Mouse (Mus musculus) layer of hippocampus, postnatal 25 days (tissue): ENCODE measurements around the gene Traf1. TPM values are rescaled to one million over a fixed set of nuclear protein-coding genes. Genes with fewer than 3 reads are reported as not detected.

ENCODE experiments used
- DNase-seq, 2 experiments: peaks; one replicate each; pipeline ENCODE4 v3.0.0; 2022; ENCODE audit warnings: mixed read lengths in 2 of 2, low spot score in 1 of 2; ENCODE audit errors: extremely low spot score in 1 of 2
- total RNA-seq, 2 experiments: library from RNA; stranded (reverse); gene quantifications; 2 replicates each; pipeline ENCODE4 v1.2.3; 2021

The Traf1 gene
- 1 to 10 TPM; 1.7 to 3.3 TPM for total RNA-seq

- no peak for DNase-seq
Measured at GRCm38 (mm10) chr2:34961481-34962036, at the start of gene Traf1. TSS of gene Traf1 (minus strand) at chr2:34961772.

- no peak for DNase-seq
Measured at GRCm38 (mm10) chr2:34998956-34999355, 37.4 kb upstream of the Traf1 start.

- DNase-seq: no peak
Measured at GRCm38 (mm10) chr2:34996506-34996905, 34.9 kb upstream of the Traf1 start.

- DNase-seq: no peak
Measured at GRCm38 (mm10) chr2:34993696-34994356, 32.3 kb upstream of the Traf1 start.

GRCm38 (mm10) chr2:34992729-34993695 lies 31.4 kb upstream of the Traf1 start:
- no peak for DNase-seq

GRCm38 (mm10) chr2:34991966-34992365 lies 30.4 kb upstream of the Traf1 start:
- DNase-seq: no peak

- DNase-seq: no peak
Measured at GRCm38 (mm10) chr2:34989749-34990148, 28.2 kb upstream of the Traf1 start.

- DNase-seq: no peak
Measured at GRCm38 (mm10) chr2:34987595-34987994, 26.0 kb upstream of the Traf1 start.

- no peak for DNase-seq
Measured at GRCm38 (mm10) chr2:34984885-34985284, 23.3 kb upstream of the Traf1 start.

- no peak for DNase-seq
Measured at GRCm38 (mm10) chr2:34982906-34983698, 21.5 kb upstream of the Traf1 start.

GRCm38 (mm10) chr2:34982096-34982724 lies 20.6 kb upstream of the Traf1 start:
- no peak for DNase-seq

- no peak for DNase-seq
Measured at GRCm38 (mm10) chr2:34979459-34980011, 18.0 kb upstream of the Traf1 start.

GRCm38 (mm10) chr2:34978226-34978625 lies 16.7 kb upstream of the Traf1 start:
- no peak for DNase-seq

- no peak for DNase-seq
Measured at GRCm38 (mm10) chr2:34976945-34977658, 15.5 kb upstream of the Traf1 start.

- no peak for DNase-seq
Measured at GRCm38 (mm10) chr2:34976447-34976846, 14.9 kb upstream of the Traf1 start.

- no peak for DNase-seq
Measured at GRCm38 (mm10) chr2:34973087-34973486, 11.5 kb upstream of the Traf1 start.

GRCm38 (mm10) chr2:34971080-34971888 lies 9.7 kb upstream of the Traf1 start:
- no peak for DNase-seq

GRCm38 (mm10) chr2:34970092-34970750 lies 8.6 kb upstream of the Traf1 start:
- DNase-seq: peak; percentile 45 to 81
